Mouse (Mus musculus) heart, postnatal 0 days (tissue): ENCODE data around the gene Atp5g2. TPM values are rescaled to one million over a fixed set of nuclear protein-coding genes. Genes with fewer than 3 reads are reported as not detected.

ENCODE experiments used
- ATAC-seq: fragments of 200-750 bp; cut with Nextera tagmentation; 2 replicates; pipeline ENCODE4 v1.8.0; 2017; ENCODE audit warnings: low read depth, moderate number of reproducible peaks, moderate library complexity; ENCODE audit not compliant: insufficient read depth
- DNase-seq: peaks from one replicate; pipeline ENCODE4 v3.0.0-alpha.2; 2016; ENCODE audit warnings: low spot score
- H3K27ac ChIP-seq: fragments of 300-500 bp; sonication (generic); 2 replicates; pipeline ENCODE4 v1.5.1; 2014; ENCODE audit warnings: low read depth, mild to moderate bottlenecking
- H3K27me3 ChIP-seq: fragments of 300-500 bp; sonication (generic); 2 replicates; pipeline ENCODE4 v1.6.1; 2014; ENCODE audit warnings: low read length, mixed read lengths; ENCODE audit not compliant: control insufficient read depth, insufficient read depth
- H3K36me3 ChIP-seq: fragments of 300-500 bp; sonication (generic); replicated peaks from 2 replicates; pipeline ENCODE4 v1.6.1; 2014; ENCODE audit warnings: low read length, mixed read lengths; ENCODE audit not compliant: control insufficient read depth, insufficient read depth
- H3K4me1 ChIP-seq: fragments of 300-500 bp; sonication (generic); 2 replicates; pipeline ENCODE4 v1.6.1; 2014; ENCODE audit warnings: antibody characterized with exemption; ENCODE audit not compliant: control insufficient read depth, insufficient read depth
- H3K4me2 ChIP-seq: fragments of 300-500 bp; sonication (generic); 2 replicates; pipeline ENCODE4 v1.6.1; 2014; ENCODE audit warnings: low read depth, mild to moderate bottlenecking, low read length, moderate library complexity
- H3K4me3 ChIP-seq: fragments of 300-500 bp; sonication (generic); 2 replicates; pipeline ENCODE4 v1.5.1; 2014; ENCODE audit warnings: low read depth, low read length
- H3K9ac ChIP-seq: fragments of 300-500 bp; sonication (generic); replicated peaks from 2 replicates; pipeline ENCODE4 v1.6.1; 2014; ENCODE audit warnings: low read depth, low read length, mixed read lengths
- H3K9me3 ChIP-seq: fragments of 300-500 bp; sonication (generic); replicated peaks from 2 replicates; pipeline ENCODE4 v1.6.1; 2016; ENCODE audit warnings: low read length; ENCODE audit not compliant: control insufficient read depth
- CTCF ChIP-seq: IDR thresholded peaks from 2 replicates; pipeline ENCODE4 v1.5.1; 2016; ENCODE audit warnings: antibody characterized with exemption, control low read depth, low read depth
- EP300 ChIP-seq: IDR thresholded peaks from 2 replicates; pipeline ENCODE4 v1.6.1; 2016; ENCODE audit warnings: antibody characterized with exemption, low read depth
- WGBS: fragments of 180-500 bp; shearing (Covaris S2); extraction: QIAGEN DNeasy Blood & Tissue Kit; methylation state at CpG from one replicate; pipeline ENCODE4 v1.1.7; 2014; 5-methylcytosine and 5-hydroxymethylcytosine counted together
- polyA plus RNA-seq: library from polyadenylated mRNA; unstranded; fragments of >200 nt; fragmentation: Nextera tagmentation; extraction: Ambion mirVana; gene quantifications from 2 replicates; pipeline ENCODE4 v1.2.1, GENCODE M21; 2015
- total RNA-seq: library from RNA; depleted of rRNA; stranded (reverse); fragments of >200 nt; gene quantifications from 2 replicates; pipeline ENCODE4 v1.2.3, GENCODE M21; 2014; ENCODE audit warnings: low replicate concordance

Gene Atp5g2
- total and polyA plus RNA-seq, 2 experiments from 2014 or later = 108 to 377 TPM

GRCm38 (mm10) chr15:102671721-102672214 lies 384 bp downstream of the Atp5g2 start:
- WGBS = under 1% methylated on average over 34 of the region's 34 CpGs
- peaks cover 9% of the 10 kb centered on the region for H3K36me3 ChIP-seq
- peak; percentile 67 for ATAC-seq

DNA sequence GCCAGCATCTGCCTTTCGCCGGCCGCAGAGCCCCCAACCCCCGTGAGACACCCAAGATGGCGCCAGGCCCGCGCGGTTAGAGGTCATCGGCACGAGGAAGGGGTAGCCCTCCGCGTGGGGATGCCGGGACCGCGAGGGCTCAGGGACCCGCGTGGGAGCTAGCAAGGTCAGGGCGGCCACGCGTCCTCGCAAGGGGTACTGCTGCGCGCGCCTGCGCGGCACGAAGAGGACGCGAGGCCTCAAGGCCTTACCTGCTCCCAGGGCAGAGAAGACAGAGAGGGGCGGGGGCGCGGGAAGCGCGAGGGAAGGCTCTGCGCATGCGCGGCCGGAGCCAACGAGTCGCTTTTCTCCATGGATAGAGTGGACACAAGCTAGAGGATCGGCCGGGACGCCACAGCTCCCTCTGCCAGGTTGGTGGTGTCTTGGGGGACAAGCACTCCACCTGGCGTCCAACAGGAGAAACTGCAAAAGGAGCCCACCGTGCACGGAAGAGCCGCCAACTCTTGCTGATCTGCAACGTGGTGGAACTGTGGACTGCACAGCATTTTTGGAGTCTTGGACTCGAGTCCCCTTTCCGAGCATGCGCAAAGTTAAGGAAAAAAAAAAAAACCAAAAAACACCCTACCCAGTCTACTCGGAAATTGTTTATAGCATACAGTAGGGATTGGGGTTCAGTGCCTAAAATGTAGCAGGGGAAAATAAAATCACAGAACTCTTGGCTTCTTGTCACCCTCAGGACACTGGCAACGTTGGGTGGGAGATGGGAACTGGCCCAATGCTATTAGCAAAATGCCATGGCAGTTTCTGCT lies 1.2 kb downstream of the Atp5g2 start:
- H3K9ac ChIP-seq = peak overlapping the region; percentile 94
- peaks cover 21% of the 10 kb centered on the region for H3K4me1 ChIP-seq
- ATAC-seq = peak; percentile 85
- H3K9me3 ChIP-seq = no peaks in the 10 kb centered on the region
- peaks cover 17% of the 10 kb centered on the region for H3K36me3 ChIP-seq
- H3K4me2 ChIP-seq = peak overlapping the region; percentile 84
- peak overlapping the region; percentile 95 for H3K27ac ChIP-seq
- TF ChIP-seq EP300 (peak; percentile 62), CTCF (peak; percentile 99)
- peak; percentile 98 for DNase-seq
- no peaks in the 10 kb centered on the region for H3K27me3 ChIP-seq
- under 1% methylated on average over 42 of the region's 53 CpGs for WGBS
- peak overlapping the region; percentile 77 for H3K4me3 ChIP-seq

More at GRCm38 (mm10) chr15:102671721-102672214, 384 bp downstream of the Atp5g2 start:
- Histone ChIP-seq H3K4me2 (peak overlapping the region; percentile 67), H3K27me3 (no peaks in the 10 kb centered on the region), H3K4me1 (peaks cover 21% of the 10 kb centered on the region), H3K27ac (peak overlapping the region; percentile 95), H3K9ac (peak overlapping the region; percentile 74), H3K4me3 (peak overlapping the region; percentile 49), H3K9me3 (no peaks in the 10 kb centered on the region)
- TF ChIP-seq CTCF (no peak), EP300 (no peak; the same call in 1 of the 2 replicates)
- peak; percentile 76 for DNase-seq

DNA sequence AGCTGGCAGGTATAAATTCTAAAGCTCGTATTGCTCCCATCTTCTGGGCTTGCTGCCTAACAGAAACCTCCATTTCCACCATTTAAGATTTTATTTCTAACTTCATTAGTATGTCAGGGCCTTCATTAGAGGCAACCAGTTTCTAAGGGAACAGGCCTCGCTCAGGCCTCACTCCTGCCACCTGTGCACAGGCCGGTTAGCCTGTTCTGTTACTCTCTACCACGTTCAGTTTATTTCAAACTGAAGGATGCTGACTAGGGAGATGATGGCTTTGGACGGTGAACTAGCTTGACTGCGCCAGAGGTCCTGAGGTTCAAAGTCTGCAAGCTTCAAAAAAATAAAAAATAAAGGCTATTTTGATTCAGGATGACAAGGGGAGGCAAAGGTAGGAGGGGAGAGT lies 1.9 kb downstream of the Atp5g2 start:
- TF ChIP-seq CTCF (no peak), EP300 (no peak)
- 9% methylated on average over 6 of the region's 6 CpGs for WGBS
- ATAC-seq = no peak

GRCm38 (mm10) chr15:102669571-102669970 lies 2.6 kb downstream of the Atp5g2 start:
- H3K27me3 ChIP-seq = no peaks in the 10 kb centered on the region
- H3K27ac ChIP-seq = 0 out of 2 replicates have a peak overlapping the region, but pooled peaks have one; percentile 95
- peaks cover 21% of the 10 kb centered on the region for H3K4me1 ChIP-seq
- H3K4me2 ChIP-seq = peak overlapping the region; percentile 84
- DNase-seq (no peak), ATAC-seq (no peak)
- H3K9me3 ChIP-seq = no peaks in the 10 kb centered on the region
- 0 out of 2 replicates have a peak overlapping the region, but pooled peaks have one; percentile 2 for H3K9ac ChIP-seq
- no peak overlapping the region; the same call in 1 of the 2 replicates for H3K4me3 ChIP-seq
- TF ChIP-seq EP300 (no peak), CTCF (no peak)
- WGBS = 88% methylated on average over 8 of the region's 8 CpGs
- H3K36me3 ChIP-seq = peaks cover 31% of the 10 kb centered on the region

More for the DNA sequence above, 1.9 kb downstream of the Atp5g2 start:
- Histone ChIP-seq H3K27ac (peak overlapping the region; percentile 95), H3K4me1 (peaks cover 21% of the 10 kb centered on the region), H3K9me3 (no peaks in the 10 kb centered on the region), H3K4me3 (peak overlapping the region; percentile 77), H3K9ac (peak overlapping the region; percentile 94), H3K27me3 (no peaks in the 10 kb centered on the region), H3K4me2 (peak overlapping the region; percentile 84), H3K36me3 (peaks cover 24% of the 10 kb centered on the region)
- peak; percentile 9 for DNase-seq

DNA sequence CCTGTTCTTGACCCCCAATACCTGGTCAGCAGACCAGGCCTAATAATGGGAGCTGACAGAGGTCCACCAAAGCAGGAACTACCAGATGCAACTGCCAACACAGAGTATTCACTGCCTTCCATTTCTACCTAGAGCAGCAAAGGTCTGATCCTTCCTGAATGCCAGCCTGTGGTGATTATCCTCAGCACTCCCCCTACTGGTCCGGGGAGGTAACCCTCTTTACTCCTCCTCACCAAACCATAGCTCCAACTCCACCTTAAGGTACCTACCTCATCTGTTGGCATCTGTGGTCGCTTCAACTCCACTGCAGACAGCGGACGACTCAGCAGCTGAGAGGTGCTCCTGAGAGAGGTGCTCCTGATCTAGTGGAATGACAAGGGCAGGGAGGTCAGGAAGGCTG lies 6.7 kb downstream of the Atp5g2 start:
- ATAC-seq (peak; percentile 54; the same call in 1 of the 2 replicates), DNase-seq (peak; percentile 51)
- H3K9ac ChIP-seq = no peak overlapping the region
- peak; percentile 79 for TF ChIP-seq CTCF
- TF ChIP-seq EP300 = no peak
- WGBS = 38% methylated on average over 4 of the region's 4 CpGs
- peaks cover 9% of the 10 kb centered on the region; the same call in 1 of the 2 replicates for H3K4me1 ChIP-seq
- H3K4me3 ChIP-seq = no peak overlapping the region
- H3K36me3 ChIP-seq = peaks cover 68% of the 10 kb centered on the region
- no peak overlapping the region for H3K4me2 ChIP-seq
- no peaks in the 10 kb centered on the region for H3K9me3 ChIP-seq
- H3K27ac ChIP-seq = 0 out of 2 replicates have a peak overlapping the region, but pooled peaks have one; percentile 25
- H3K27me3 ChIP-seq = no peaks in the 10 kb centered on the region
